Mouse (Mus musculus) C2C12 (cell line): ENCODE results near the gene Gbp7. TPM values are rescaled to one million over a fixed set of nuclear protein-coding genes. Genes with fewer than 3 reads are reported as not detected.

Experiments
- H3K27me3 ChIP-seq: one replicate; pipeline ENCODE4 v1.6.1; 2011; ENCODE audit not compliant: control insufficient read depth, insufficient read depth, insufficient read length
- H3K36me3 ChIP-seq: one replicate; pipeline ENCODE4 v1.6.1; 2011; ENCODE audit not compliant: control insufficient read depth, insufficient read depth
- H3K4me3 ChIP-seq: one replicate; pipeline ENCODE4 v1.5.1; 2011; ENCODE audit warnings: mild to moderate bottlenecking, control low read depth; ENCODE audit not compliant: poor library complexity, insufficient read depth, severe bottlenecking
- H3K79me2 ChIP-seq: one replicate; pipeline ENCODE4 v1.6.1; 2011; ENCODE audit not compliant: control insufficient read depth, insufficient read depth
- H3K79me3 ChIP-seq: one replicate; pipeline ENCODE4 v1.6.1; 2011; ENCODE audit warnings: low read depth, control low read depth
- H3ac ChIP-seq: one replicate; pipeline ENCODE3; 2011; ENCODE audit warnings: low read depth; ENCODE audit not compliant: control insufficient read depth, insufficient read length
- CEBPB ChIP-seq: IDR thresholded peaks from one replicate; pipeline ENCODE4 v1.6.1; 2011; ENCODE audit warnings: low read depth, mild to moderate bottlenecking, control low read depth, moderate library complexity
- CTCF ChIP-seq: IDR thresholded peaks from one replicate; pipeline ENCODE4 v1.5.1; 2011; ENCODE audit not compliant: control insufficient read depth, insufficient read depth, insufficient read length
- FOSL1 ChIP-seq: IDR thresholded peaks from one replicate; pipeline ENCODE4 v1.8.0; 2011; ENCODE audit warnings: mild to moderate bottlenecking, low read length; ENCODE audit not compliant: poor library complexity, insufficient read depth, severe bottlenecking
- MAX ChIP-seq: IDR thresholded peaks from one replicate; pipeline ENCODE4 v1.6.1; 2011; ENCODE audit warnings: mild to moderate bottlenecking, control low read depth
- MYOD1 ChIP-seq: IDR thresholded peaks from one replicate; pipeline ENCODE4 v1.6.1; 2011; ENCODE audit warnings: low read depth; ENCODE audit not compliant: control insufficient read depth, insufficient read length
- MYOG ChIP-seq: IDR thresholded peaks from one replicate; pipeline ENCODE4 v1.6.1; 2011; ENCODE audit not compliant: control insufficient read depth, insufficient read length; ENCODE audit errors: extremely low read depth
- USF1 ChIP-seq: IDR thresholded peaks from one replicate; pipeline ENCODE4 v1.6.1; 2011; ENCODE audit warnings: low read depth, mild to moderate bottlenecking, control low read depth, moderate library complexity
- polyA plus RNA-seq: library from polyadenylated mRNA; unstranded; fragments of >200 nt; fragmentation: generic; extraction: Trizol; gene quantifications from one replicate; pipeline ENCODE4 v1.2.1, GENCODE M21; 2012; ENCODE audit warnings: missing spikeins

Gene Gbp7
- polyA plus RNA-seq, 1 experiment = not detected

DNA sequence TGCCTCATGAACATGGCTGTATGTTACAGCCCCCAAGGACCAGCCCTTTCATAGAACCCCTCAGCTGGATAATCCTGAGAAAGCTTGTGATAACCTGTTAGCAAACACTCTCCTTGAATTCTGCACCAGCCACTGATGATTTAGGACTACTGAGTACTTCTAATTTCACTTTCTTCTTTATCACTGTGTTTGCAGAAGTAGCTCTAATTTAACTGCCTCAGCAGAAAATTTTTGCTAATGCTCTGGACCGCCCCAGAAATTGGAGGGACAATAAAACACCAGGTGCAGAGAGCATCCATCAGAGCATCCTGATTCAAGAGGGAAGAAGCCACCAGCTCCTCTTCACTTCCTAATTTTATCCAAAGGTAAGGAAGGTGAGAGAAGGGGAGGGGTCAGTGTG lies 64.4 kb downstream of the Gbp7 start, which contains the start of gene Gbp2b:
Gene Gbp2b (plus strand): TSS at position 301 of the 400 bp plus-strand sequence.
- H3K4me3 ChIP-seq = no peak within 1 kb of the TSS
- TF ChIP-seq MAX = no peak
- TF ChIP-seq CTCF = no peak
- H3K79me2 ChIP-seq = no peaks in the 10 kb centered on the region
- no peaks in the 10 kb centered on the region for H3K36me3 ChIP-seq
- H3K27me3 ChIP-seq = no peaks in the 10 kb centered on the region
- no peaks in the 10 kb centered on the region for H3K79me3 ChIP-seq
- H3ac ChIP-seq = no peak within 1 kb of the TSS

DNA sequence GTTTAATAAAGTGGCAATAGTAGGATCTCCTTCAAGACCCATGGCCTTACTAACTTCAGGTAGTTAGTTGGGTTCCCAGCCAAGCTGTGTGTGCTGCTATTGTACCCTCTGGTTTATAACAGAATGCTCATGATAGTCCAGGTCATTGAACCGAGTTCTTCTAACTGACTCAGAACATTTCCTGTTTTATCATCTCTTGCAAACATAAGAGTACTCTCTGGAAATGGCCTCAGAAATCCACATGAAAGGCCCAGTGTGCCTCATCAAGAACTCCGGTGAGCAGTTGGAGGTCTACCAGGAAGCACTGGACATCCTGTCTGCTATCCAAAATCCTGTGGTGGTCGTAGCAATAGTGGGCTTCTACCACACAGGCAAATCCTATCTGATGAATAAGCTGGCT lies 67.8 kb downstream of the Gbp7 start:
- Histone ChIP-seq H3K4me3 (no peak overlapping the region), H3K36me3 (no peaks in the 10 kb centered on the region), H3ac (no peak overlapping the region), H3K79me3 (no peaks in the 10 kb centered on the region), H3K27me3 (no peaks in the 10 kb centered on the region), H3K79me2 (no peaks in the 10 kb centered on the region)
- TF ChIP-seq MYOD1 = no peak
- no peak for TF ChIP-seq CEBPB
- TF ChIP-seq CTCF = no peak
- TF ChIP-seq MAX = no peak
- TF ChIP-seq MYOG = no peak
- no peak for TF ChIP-seq USF1
- TF ChIP-seq FOSL1 = no peak

Other genes starting within 250 kb of the Gbp7 start
- 40.0 TPM for gene Pdlim5, start 134.6 kb upstream of the Gbp7 start, polyA plus RNA-seq
- not detected for gene Gbp5, start 36.4 kb upstream of the Gbp7 start, polyA plus RNA-seq
- gene Gbp3, start 29.7 kb downstream of the Gbp7 start, polyA plus RNA-seq = 0.11 TPM
- gene Gbp2b, start 64.5 kb downstream of the Gbp7 start, polyA plus RNA-seq = 0.05 TPM
- gene Gbp2, start 90.3 kb downstream of the Gbp7 start, polyA plus RNA-seq = 0.14 TPM
- 0.71 TPM for gene Kyat3, start 170.7 kb downstream of the Gbp7 start, polyA plus RNA-seq
- 27.5 TPM for gene Gtf2b, start 234.7 kb downstream of the Gbp7 start, polyA plus RNA-seq